Comparison of ENCODE assay signal across 8 mouse cellular contexts in the genomic region with DNA sequence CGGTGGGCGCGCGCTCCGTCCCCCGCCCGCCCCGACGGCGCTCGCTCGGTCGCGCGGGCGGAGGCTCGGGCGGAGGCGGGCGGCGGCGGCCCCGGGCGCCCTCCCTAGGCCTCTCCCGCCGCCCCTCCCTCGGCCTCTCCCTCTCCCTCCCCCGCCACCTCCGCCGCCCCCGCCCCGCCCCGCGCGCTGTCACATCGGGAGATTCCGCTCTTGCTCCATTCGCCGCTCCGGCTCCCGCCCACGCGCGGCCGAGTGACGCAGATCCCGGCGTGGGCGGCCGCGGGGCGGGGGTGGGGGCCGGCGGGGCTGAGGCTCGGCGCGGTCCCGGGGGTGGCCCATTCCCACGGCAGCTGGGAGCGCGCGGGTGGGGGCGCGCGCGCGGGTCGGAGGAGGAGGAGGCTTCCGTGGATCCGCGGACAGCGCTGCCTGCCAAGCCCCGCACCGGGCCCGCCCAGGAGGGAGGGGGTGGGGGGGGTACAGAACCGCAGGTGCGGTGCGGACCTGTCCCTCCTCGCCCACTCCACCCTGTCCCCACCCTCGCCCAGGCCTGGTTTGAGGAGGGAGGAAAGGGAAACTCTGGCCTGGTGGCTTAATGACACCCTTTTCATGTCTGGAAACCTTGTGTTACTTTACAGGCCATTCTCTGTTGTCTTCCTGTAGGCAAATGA. TPM values are rescaled to one million over a fixed set of nuclear protein-coding genes. Genes with fewer than 3 reads are reported as not detected.
DNase-seq lines count a peak whose midpoint lies in the region; ATAC-seq and TF ChIP-seq lines count a peak whose summit lies in the region.

A gene (minus strand): TSS at position 366 of the 668 bp plus-strand sequence.

- no peaks in the 10 kb centered on the region for H3K9me3 ChIP-seq in hindbrain, embryonic 15.5 days

- intact Hi-C loops in left cerebral cortex, adult 2 months (cut with DNase I), result loop anchor here (2.0 to 5.0 kb wide), 3 partner anchors 36 to 130 kb away; a partner anchor contains a TSS

- 0 out of 2 replicates have a peak, but pooled peaks cover 8% of the 10 kb centered on the region for H3K4me1 ChIP-seq in hindbrain, embryonic 15.5 days (replicated peaks)

- peak within 1 kb of the TSS; percentile 70 for H3K9ac ChIP-seq in hindbrain, embryonic 15.5 days

- H3K36me3 ChIP-seq in hindbrain, embryonic 15.5 days, result no peaks in the 10 kb centered on the region

- WGBS in hindbrain, embryonic 15.5 days, result 0% methylated on average over 24 of the region's 80 CpGs

- ATAC-seq in hindbrain, embryonic 15.5 days (ENCODE audit: low FRiP score, low read depth), result peak; percentile 94
- ATAC-seq in megakaryocyte, adult 5-6 weeks (ENCODE audit: poor library complexity, severe bottlenecking), result peak; percentile 80

- peak within 1 kb of the TSS; percentile 84 for H3K27ac ChIP-seq in hindbrain, embryonic 15.5 days (replicated peaks)
- H3K27ac ChIP-seq in left cerebral cortex, adult 2 months, result peak within 1 kb of the TSS; percentile 95

- no peak for TF ChIP-seq CTCF in left cerebral cortex, adult 2 months (IDR thresholded peaks at IDR 0.05)

- H3K4me3 ChIP-seq in hindbrain, embryonic 15.5 days, result peak within 1 kb of the TSS; percentile 93
- peak within 1 kb of the TSS; percentile 59 for H3K4me3 ChIP-seq in left cerebral cortex, adult 2 months

- H3K27me3 ChIP-seq in hindbrain, embryonic 15.5 days, result 0 out of 2 replicates have a peak, but pooled peaks cover 2% of the 10 kb centered on the region

- peak within 1 kb of the TSS; percentile 92 for H3K4me2 ChIP-seq in hindbrain, embryonic 15.5 days

- peak; percentile 50 for DNase-seq in R1 (ENCODE audit: low read depth, low spot score)
- peak; percentile 88 to 89 for DNase-seq in cerebellum, postnatal 14 days
- peak; percentile 62 for DNase-seq in gastrocnemius, adult 18-20 months (ENCODE audit: low spot score)
- DNase-seq in left cerebral cortex, adult 2 months (ENCODE audit: extremely low spot score in 1 of 2, low spot score in 2 of 2), result peak; percentile 68 to 75
- DNase-seq in right cerebral cortex, adult 18-20 months, result peak; percentile 73
- peak; percentile 75 for DNase-seq in urinary bladder, postnatal 14 days (ENCODE audit: low spot score)

RNA-seq across cellular contexts. Expression of the gene that starts here (rescaled TPM):
- 1 to 10 TPM; 8.3 to 9.8 TPM for total RNA-seq in gastrocnemius, adult 18-20 months (2021)
- 12.5 and 14.6 TPM in 2 replicates for polyA plus RNA-seq in hindbrain, embryonic 15.5 days (2015; fragmentation: Nextera tagmentation; extraction: Ambion mirVana)
- 10 to 100 TPM; 35.3 to 39.2 TPM for total RNA-seq in left cerebral cortex, adult 2 months (2021)
- total RNA-seq in megakaryocyte, adult 5-6 weeks (2015), result 72.0 and 80.2 TPM in 2 replicates
- total RNA-seq in megakaryocyte, adult 5-6 weeks (2017), result 63.0 and 65.6 TPM in 2 replicates

Comparison
In these comparisons a context has a peak if more than half of its experiments do, and no peak if none do; other contexts are left out.
1. Peak in every context shown above with its lines: DNase-seq, ATAC-seq, H3K4me3 ChIP-seq and H3K27ac ChIP-seq.